Mouse (Mus musculus): Measurements from ENCODE around the gene Ddx17.

Ddx17 gene

GRCm38 (mm10) chr15:79546410-79547288 is at the start of gene Ddx17:
TSS of gene Ddx17 (minus strand) at chr15:79546741.
- in situ Hi-C loops (cut with MboI), result no loop called here

GRCm38 (mm10) chr15:79581581-79581980 is 35.0 kb upstream of the Ddx17 start:
- in situ Hi-C loops (cut with MboI), result no loop called here

- in situ Hi-C loops (cut with MboI), result no loop called here
These were observed 31.3 kb upstream of the Ddx17 start for GRCm38 (mm10) chr15:79577671-79578426.

DNA sequence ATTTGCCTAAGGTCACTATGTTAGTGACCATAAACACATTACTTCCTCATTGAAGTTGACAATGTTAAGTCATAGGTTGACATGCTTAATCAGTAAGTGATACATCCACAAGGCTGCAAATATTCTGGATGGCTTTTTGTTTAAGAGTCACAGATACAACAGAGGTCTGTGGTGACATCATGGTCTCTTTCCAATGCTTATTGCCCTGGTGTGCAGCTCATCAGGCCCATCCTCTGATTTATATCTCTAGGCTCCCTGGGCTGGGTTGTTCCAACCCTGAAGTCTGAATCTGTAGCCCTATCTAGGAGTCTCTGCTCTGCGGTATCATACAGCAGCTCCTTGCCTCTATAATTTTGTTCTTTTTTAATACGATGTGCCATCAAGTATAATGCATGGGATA is 30.4 kb upstream of the Ddx17 start:
- in situ Hi-C loops (cut with MboI), result no loop called here

DNA sequence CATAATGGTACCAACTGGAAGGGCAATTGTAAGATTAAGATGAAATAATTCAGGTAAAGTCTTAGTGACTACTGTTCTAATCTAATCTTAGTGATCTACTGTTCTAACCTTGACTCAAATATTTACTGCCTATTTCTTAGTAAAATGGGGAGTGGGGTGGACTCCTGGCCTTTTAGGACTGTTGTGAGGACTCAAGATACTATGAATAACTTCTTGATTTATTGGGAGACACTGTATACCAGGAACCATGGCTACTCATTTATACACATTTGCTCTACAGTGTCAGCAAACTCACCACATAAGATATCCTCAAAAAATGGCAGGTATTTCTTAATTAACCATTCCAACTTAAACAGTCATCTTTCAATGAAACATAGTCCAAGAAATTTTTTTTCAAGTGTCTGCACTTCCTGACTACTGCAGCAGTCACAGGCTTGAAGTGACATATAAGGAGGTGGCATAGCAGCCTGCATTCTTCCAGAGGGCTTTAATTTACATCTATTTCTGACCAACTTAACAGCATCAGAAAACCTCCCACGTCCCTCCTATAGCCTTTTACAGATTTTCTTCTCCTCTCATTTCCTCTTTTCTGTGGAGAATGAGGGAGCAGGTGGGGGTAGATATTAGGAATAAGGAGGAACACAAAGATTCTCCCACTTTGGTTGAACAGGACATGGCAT is 29.1 kb upstream of the Ddx17 start:
- in situ Hi-C loops (cut with MboI), result no loop called here

- in situ Hi-C loops (cut with MboI), result no loop called here
These were observed 15.9 kb upstream of the Ddx17 start for GRCm38 (mm10) chr15:79562417-79562816.

- in situ Hi-C loops (cut with MboI), result no loop called here
These were observed 13.1 kb upstream of the Ddx17 start for GRCm38 (mm10) chr15:79559649-79560048.

DNA sequence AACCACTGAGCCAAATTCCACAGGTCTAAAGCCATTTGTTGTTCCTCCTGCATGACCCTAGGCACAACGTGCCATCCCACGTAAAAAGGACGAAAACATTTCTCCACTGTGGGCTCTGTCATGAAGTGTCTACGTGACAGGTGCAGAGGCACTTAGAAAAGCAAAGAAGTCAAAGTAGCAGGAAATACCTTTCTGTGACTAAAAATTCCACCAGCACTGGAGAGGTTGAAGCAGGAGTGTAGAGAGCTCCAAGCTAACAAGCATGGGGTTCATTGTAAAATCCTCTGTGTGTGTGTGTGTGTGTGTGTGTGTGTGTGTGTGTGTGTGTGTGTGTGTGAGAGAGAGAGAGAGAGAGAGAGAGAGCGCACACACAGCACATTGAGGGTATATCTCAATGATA is 6.0 kb upstream of the Ddx17 start:
- in situ Hi-C loops (cut with MboI), result no loop called here

GRCm38 (mm10) chr15:79548226-79548625 is 1.7 kb upstream of the Ddx17 start:
- in situ Hi-C loops (cut with MboI), result no loop called here

GRCm38 (mm10) chr15:79547289-79547820 is 814 bp upstream of the Ddx17 start:
- in situ Hi-C loops (cut with MboI), result no loop called here

DNA sequence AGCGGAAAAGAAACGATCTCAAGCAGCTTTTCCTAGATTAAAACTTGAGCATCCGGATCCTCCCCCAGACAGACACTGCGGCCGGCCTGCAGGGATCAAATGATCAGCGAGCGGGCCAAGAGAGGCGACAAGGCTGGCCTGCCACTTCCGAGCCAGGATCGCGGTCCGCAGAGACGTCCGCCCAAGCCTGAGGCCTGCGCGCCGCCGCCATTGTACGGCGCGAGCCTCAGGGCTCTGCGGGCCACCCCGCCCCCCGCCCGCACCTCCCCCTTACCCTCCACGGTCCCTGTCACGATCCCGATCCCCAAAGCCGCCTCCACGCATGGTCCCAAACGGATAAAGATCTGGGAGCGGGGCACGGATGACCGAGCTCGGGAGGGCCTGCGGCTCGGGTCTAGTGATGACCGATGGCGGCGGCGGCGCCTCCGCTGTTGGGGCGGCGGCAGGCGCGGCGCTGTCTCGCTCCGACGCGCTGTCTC is 581 bp downstream of the Ddx17 start:
- in situ Hi-C loops (cut with MboI), result no loop called here

DNA sequence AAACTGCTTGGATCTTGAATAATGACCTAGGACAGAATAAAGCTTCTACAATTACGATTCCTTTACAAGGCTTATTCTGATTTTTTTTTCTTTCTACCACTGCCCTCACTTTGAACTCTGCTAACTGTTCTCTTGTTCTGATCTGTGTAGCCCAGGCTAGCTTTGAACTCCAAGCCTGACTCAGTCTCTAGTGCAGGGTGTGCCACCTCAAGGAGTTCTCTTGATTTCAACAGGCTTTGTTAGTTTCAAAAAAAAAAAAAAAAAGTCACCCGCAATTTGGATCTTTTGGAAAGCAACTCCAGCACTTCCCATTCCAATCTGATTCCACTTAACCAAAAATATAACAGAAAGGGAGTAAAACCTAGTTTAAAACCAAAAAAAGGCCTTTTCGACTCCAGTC is 1.0 kb downstream of the Ddx17 start:
- in situ Hi-C loops (cut with MboI), result no loop called here

GRCm38 (mm10) chr15:79543968-79544367 is 2.6 kb downstream of the Ddx17 start:
- in situ Hi-C loops (cut with MboI), result no loop called here

DNA sequence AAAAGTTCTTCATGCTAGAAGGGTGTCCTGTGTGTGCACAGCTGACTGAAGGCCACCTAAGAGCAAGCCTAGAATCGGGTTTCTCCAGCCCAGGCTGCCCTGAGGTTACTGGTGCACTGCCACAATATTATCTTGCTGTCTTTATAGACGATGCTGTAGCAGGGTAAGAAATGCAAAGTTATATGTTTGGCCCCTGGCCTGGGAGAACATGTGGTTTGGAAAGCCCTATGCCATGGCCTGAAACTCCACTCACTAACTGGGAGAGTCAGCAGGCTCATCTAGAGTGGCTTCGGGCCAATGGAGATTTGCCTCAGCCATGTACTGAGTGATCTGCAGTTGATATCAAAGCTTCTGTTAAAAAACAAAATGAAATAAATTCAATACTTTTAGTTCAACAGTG is 12.7 kb downstream of the Ddx17 start:
- in situ Hi-C loops (cut with MboI), result no loop called here

DNA sequence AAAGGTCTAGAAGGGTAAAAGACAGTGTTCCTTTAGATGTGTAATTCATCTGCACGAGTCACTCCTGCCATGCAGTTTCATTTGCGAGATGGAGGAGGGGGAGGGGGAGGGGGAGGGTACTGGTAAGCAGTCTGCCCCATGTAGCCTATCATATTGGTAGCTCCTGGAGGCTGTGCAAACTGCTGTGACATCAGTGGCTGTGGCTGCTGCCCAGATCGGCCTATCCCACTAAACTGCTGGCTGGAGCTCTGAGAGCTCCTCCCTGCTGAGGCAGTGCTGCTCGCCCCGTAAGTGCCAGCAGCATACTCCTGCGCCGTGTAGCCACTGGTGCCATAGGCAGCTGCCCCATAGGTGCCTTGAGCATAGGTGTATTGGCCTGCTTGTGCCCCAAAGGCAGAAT is 16.6 kb downstream of the Ddx17 start:
- in situ Hi-C loops (cut with MboI), result no loop called here

- in situ Hi-C loops (cut with MboI), result no loop called here
These were observed 18.4 kb downstream of the Ddx17 start for GRCm38 (mm10) chr15:79527991-79528639.

GRCm38 (mm10) chr15:79527192-79527591 is 19.3 kb downstream of the Ddx17 start:
- in situ Hi-C loops (cut with MboI), result no loop called here

DNA sequence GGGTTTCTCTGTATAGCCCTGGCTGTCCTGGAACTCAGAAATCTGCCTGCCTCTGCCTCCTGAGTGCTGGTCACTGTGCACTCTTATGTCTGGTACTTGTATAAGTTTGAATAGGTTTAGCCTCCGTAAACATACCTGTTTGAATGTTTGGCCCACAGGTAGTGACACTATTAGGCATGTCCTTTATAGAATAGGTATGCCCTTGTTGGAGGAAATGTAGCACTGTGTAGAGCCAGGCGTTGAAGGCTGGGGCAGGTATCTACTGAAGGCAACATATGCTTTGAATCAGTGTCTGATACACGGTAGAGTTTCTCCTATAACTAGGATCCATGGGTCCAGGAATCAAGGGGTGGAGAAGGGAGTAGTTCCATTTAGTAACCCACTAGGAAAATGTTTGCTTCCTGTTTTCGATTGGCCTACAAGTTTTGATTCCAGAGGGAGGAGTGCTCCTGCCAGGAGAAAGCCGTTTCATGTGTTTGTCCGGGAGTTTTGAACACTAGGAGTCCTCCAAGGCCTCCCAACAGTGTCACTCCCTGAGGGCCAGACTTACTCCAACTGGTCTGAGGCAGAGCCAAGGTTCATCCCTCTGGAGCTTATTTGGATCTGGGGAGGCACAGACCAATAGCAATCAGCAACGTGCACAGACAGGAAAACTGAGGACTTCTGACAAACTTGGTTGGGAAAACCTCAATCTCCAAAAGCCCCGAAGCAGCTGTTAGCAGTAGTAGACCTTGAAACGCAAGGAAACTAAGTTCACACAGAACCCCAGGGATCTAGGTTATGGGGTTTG is 20.4 kb downstream of the Ddx17 start:
- in situ Hi-C loops (cut with MboI), result no loop called here

DNA sequence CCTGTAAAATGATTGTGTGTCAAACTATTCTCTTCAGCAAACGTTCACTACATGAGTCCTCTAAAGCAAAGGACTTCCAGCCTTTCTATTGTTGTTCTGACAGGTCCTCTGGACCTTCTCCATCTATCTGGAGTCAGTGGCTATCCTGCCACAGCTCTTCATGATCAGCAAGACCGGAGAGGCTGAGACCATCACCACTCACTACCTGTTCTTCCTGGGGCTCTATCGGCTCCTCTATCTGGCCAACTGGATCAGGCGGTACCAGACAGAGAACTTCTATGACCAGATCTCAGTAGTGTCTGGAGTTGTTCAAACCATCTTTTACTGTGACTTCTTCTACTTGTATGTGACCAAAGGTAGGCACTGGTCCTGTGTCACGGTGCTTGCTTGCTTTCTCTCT is 21.0 kb downstream of the Ddx17 start:
- in situ Hi-C loops (cut with MboI), result no loop called here

DNA sequence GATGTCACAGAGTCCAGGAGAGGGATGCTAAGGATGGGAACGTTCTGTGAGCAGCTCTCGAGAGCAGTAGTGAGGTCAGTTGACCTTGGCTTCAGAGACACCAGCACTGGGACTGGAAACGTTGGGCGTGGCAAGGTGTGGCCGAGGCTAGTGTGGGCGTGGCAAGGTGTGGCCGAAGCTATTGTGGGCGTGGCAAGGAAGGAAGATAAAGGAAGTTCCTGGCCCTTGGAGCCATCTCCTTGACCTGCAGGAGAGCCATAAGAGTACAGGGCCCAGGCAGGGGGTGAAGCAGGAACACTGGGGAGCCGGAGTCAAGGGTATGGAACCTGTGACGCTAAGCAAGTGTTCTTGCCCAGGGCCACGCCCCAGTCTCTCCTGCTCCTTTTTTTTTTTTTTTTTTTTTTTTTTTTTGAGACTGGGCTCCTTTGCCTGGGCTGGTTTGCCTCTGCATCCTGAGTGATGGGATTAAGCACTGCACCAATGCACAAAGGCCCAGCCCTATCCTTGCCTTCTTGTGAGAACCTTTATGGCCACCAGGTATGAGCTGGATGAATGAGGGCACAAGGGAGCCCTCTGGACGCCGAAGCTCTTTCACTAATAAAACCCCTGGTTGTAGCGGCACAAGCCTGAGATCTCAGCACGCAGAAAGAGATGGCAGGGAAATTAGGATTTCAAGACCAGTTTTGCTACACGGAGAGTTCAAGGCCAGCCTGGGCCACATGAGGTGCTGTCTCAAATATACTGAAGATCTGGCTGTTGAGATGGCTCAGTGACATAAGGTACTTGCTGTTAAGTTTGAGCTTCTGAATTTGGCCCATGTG is 26.9 kb downstream of the Ddx17 start:
- in situ Hi-C loops (cut with MboI), result no loop called here
